Mouse (Mus musculus) megakaryocyte, embryonic 14.5 days (primary cell): ENCODE data around the gene Col23a1.

ENCODE experiments used
- FLI1 ChIP-seq: IDR thresholded peaks from 2 replicates; pipeline ENCODE4 v1.6.1; 2012; ENCODE audit warnings: low read length, inconsistent platforms, mixed read lengths
- GATA1 ChIP-seq: IDR thresholded peaks from 3 replicates; pipeline ENCODE4 v1.6.1; 2012; ENCODE audit warnings: mixed read lengths, low read length, inconsistent platforms, borderline replicate concordance

GRCm38 (mm10) chr11:51518585-51518984, 228.9 kb downstream of the Col23a1 start:
- TF ChIP-seq GATA1, result no peak
- TF ChIP-seq FLI1, result no peak
